Mouse (Mus musculus): ENCODE data around the gene Cerk. TPM values are rescaled to one million over a fixed set of nuclear protein-coding genes. Genes with fewer than 3 reads are reported as not detected.

Cerk gene
- polyA plus RNA-seq, 1 experiment from 2014 or later, result 23.5 TPM

- Histone ChIP-seq H3K4me3 (no peak overlapping the region), H3K27ac (replicated peaks) (no peak overlapping the region), H3K9me3 (no peaks in the 10 kb centered on the region), H3K36me3 (peaks cover 22% of the 10 kb centered on the region; the same call in 1 of the 2 replicates), H3K27me3 (no peaks in the 10 kb centered on the region), H3K9ac (replicated peaks) (no peak overlapping the region), H3K4me1 (peaks cover 42% of the 10 kb centered on the region), H3K4me2 (replicated peaks) (no peak overlapping the region)
- 84% methylated on average over 5 of the region's 5 CpGs for WGBS
- ATAC-seq (replicated peaks), result no peak
These were observed 69.5 kb downstream of the Cerk start for GRCm38 (mm10) chr15:86116421-86116820.

DNA sequence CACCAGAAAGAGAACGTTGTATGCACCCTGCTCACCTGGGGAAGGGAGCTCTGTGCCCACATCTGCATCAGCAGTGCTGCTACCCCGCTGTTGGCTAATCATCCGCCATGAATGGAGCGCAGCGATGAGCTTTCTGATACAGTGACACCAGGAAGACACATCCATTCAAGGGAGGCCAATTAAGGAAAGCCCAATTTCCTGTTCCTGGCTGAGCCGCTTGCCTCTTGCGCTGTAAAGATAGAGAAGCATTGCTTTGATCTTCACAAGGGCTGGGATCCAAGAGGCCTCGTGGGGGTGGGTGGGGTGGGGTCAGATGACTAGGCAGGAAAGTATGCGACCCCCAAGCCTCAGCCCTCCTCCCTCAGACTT is 72.6 kb downstream of the Cerk start:
- H3K4me3 ChIP-seq, result no peak overlapping the region
- H3K27me3 ChIP-seq, result no peaks in the 10 kb centered on the region
- H3K4me1 ChIP-seq, result peaks cover 65% of the 10 kb centered on the region
- H3K9ac ChIP-seq (replicated peaks), result no peak overlapping the region
- H3K9me3 ChIP-seq, result no peaks in the 10 kb centered on the region
- no peak for ATAC-seq (replicated peaks)
- peak overlapping the region; percentile 74 for H3K27ac ChIP-seq (replicated peaks)
- no peaks in the 10 kb centered on the region for H3K36me3 ChIP-seq
- no peak overlapping the region for H3K4me2 ChIP-seq (replicated peaks)
- WGBS, result 4% methylated on average over 9 of the region's 9 CpGs

DNA sequence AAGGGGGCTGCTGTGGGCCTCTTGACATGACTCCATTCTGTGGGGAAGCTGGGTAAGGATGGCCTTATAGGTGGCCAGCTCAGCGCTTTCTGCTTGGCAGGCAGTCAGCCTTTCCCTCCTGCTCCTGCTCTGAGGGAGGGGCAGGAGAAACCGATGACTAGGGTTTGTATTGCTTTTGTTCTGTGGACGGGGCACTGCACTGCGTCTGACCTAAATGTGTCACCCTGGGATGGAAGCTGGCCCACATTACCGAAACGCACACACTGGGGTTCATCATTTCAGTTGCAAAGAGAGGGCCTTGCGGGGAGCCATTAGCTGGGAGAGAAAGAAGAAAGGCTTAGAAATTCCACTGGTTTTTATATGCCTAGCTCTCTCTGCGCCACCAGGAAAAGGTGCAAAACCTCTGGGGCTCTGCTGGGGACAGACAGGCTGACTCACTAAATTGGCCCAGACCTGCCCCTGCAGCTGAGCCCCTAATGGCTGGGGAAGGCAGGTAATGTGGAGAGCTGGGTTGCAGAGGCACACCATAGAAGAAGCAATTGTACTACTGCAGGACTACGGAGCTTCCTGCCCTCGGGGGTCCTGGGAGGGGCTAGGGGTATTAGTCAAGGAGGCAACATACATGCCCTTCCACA is 73.1 kb downstream of the Cerk start:
- no peak overlapping the region for H3K4me3 ChIP-seq
- 3% methylated on average over 10 of the region's 10 CpGs for WGBS
- H3K4me2 ChIP-seq (replicated peaks), result no peak overlapping the region
- H3K9me3 ChIP-seq, result no peaks in the 10 kb centered on the region
- H3K27me3 ChIP-seq, result no peaks in the 10 kb centered on the region
- H3K36me3 ChIP-seq, result no peaks in the 10 kb centered on the region
- no peak overlapping the region for H3K9ac ChIP-seq (replicated peaks)
- H3K4me1 ChIP-seq, result peaks cover 63% of the 10 kb centered on the region
- peak; percentile 53 for ATAC-seq (replicated peaks)
- peak overlapping the region; percentile 74 for H3K27ac ChIP-seq (replicated peaks)

GRCm38 (mm10) chr15:86110361-86111103 is 75.4 kb downstream of the Cerk start:
- Histone ChIP-seq H3K9me3 (no peaks in the 10 kb centered on the region), H3K27ac (replicated peaks) (peak overlapping the region; percentile 58; the same call in 1 of the 2 replicates), H3K9ac (replicated peaks) (no peak overlapping the region), H3K4me3 (no peak overlapping the region), H3K36me3 (no peaks in the 10 kb centered on the region), H3K27me3 (no peaks in the 10 kb centered on the region), H3K4me1 (peaks cover 51% of the 10 kb centered on the region), H3K4me2 (replicated peaks) (no peak overlapping the region)
- WGBS, result 68% methylated on average over 10 of the region's 10 CpGs
- ATAC-seq (replicated peaks), result no peak

DNA sequence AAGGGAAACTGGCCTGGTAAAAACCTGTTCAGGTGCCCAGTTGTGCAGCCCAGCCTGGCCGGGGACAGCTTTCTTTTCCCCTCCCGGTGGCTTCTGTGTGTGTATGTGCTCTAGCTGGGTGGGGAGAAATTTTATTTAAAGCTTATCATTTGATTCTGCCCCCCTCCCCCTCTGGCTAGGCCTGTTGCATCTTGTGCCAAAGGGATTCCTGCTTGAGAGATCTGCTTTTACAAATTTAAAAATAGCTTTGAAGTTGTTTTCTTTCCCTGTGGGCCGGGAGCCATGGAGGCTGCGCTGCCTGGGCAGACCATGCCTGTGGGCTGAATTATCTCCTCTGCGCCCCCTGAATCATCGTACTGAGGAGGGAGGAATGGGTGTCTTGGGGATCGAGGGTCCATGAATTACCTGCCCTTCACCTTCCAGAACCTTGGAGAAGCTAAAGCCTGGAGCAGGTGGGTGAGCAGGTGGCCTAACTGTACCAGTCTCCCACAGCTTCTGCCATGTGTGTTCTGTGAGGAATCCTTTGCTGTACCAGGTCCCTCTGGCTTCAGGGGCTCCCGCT is 76.2 kb downstream of the Cerk start:
- H3K27me3 ChIP-seq, result no peaks in the 10 kb centered on the region
- WGBS, result 64% methylated on average over 8 of the region's 8 CpGs
- ATAC-seq (replicated peaks), result no peak
- H3K9me3 ChIP-seq, result no peaks in the 10 kb centered on the region
- H3K4me1 ChIP-seq, result peaks cover 51% of the 10 kb centered on the region
- no peak overlapping the region for H3K4me2 ChIP-seq (replicated peaks)
- peak overlapping the region; percentile 58 for H3K27ac ChIP-seq (replicated peaks)
- peaks cover 4% of the 10 kb centered on the region; the same call in 1 of the 2 replicates for H3K36me3 ChIP-seq
- no peak overlapping the region for H3K9ac ChIP-seq (replicated peaks)
- no peak overlapping the region for H3K4me3 ChIP-seq

- Histone ChIP-seq H3K9ac (replicated peaks) (no peak overlapping the region), H3K4me1 (peaks cover 51% of the 10 kb centered on the region), H3K27ac (replicated peaks) (peak overlapping the region; percentile 58; the same call in 1 of the 2 replicates), H3K9me3 (no peaks in the 10 kb centered on the region), H3K4me3 (no peak overlapping the region), H3K4me2 (replicated peaks) (no peak overlapping the region), H3K36me3 (peaks cover 4% of the 10 kb centered on the region; the same call in 1 of the 2 replicates), H3K27me3 (no peaks in the 10 kb centered on the region)
- 85% methylated on average over 7 of the region's 7 CpGs for WGBS
- no peak for ATAC-seq (replicated peaks)
These were observed 76.7 kb downstream of the Cerk start for GRCm38 (mm10) chr15:86109245-86109644.

DNA sequence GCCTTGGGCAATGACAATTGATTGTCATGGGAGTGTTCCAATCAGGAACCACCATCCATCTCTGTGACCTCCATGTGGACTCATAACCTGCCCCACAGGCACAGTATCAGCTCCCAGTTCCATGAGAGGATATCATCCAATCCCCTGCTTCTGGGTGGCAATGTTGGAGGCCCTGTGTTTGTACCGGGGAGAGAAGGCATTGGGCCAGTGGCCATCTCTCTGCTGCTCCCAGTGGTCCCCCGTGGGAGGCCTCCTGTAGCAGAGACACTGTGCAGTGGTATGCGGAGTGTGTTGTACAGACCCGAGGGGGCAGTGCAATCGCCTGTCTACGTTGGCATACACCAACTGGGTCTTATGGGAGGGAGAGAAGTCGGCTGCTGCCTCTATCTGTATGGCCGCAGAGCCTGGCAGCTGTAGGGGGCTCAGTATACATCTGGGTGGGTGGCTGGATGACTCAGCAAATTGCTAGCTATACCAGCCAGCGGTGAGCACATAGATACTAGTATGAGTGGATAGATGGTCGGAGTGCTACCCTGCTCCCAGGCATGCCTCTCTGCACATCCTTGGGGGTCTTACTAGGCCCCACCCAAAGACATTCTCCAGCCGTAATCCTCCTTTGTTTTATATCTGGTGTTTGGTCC is 78.0 kb downstream of the Cerk start:
- 82% methylated on average over 11 of the region's 11 CpGs for WGBS
- Histone ChIP-seq H3K36me3 (peaks cover 4% of the 10 kb centered on the region; the same call in 1 of the 2 replicates), H3K9me3 (no peaks in the 10 kb centered on the region), H3K9ac (replicated peaks) (no peak overlapping the region), H3K4me3 (no peak overlapping the region), H3K4me2 (replicated peaks) (no peak overlapping the region), H3K4me1 (peaks cover 40% of the 10 kb centered on the region), H3K27ac (replicated peaks) (no peak overlapping the region), H3K27me3 (no peaks in the 10 kb centered on the region)
- ATAC-seq (replicated peaks), result no peak

GRCm38 (mm10) chr15:86105751-86106150 is 80.2 kb downstream of the Cerk start:
- H3K27me3 ChIP-seq, result no peaks in the 10 kb centered on the region
- no peaks in the 10 kb centered on the region for H3K9me3 ChIP-seq
- H3K4me1 ChIP-seq, result peaks cover 23% of the 10 kb centered on the region
- H3K27ac ChIP-seq (replicated peaks), result no peak overlapping the region
- H3K9ac ChIP-seq (replicated peaks), result no peak overlapping the region
- WGBS, result 60% methylated on average over 6 of the region's 6 CpGs
- H3K4me2 ChIP-seq (replicated peaks), result no peak overlapping the region
- H3K4me3 ChIP-seq, result no peak overlapping the region
- ATAC-seq (replicated peaks), result no peak
- H3K36me3 ChIP-seq, result peaks cover 18% of the 10 kb centered on the region; the same call in 1 of the 2 replicates

DNA sequence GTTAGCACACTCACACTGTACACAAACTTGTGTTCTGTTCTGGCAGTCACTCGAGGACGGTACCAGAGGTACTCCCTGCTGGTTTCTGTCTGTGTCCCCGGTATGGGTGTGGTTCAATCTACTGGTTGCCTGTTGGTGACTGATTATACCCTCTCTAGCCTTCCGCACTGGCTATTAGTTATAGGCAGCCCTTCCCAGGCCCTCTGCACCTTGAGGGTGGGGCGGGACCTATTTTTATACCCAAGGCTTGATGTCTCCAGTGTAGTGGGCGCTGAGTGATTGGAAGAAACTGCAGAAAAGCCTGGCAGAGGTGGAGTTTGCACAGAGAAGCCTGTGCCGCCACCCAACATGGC is 80.6 kb downstream of the Cerk start:
- ATAC-seq (replicated peaks), result no peak
- Histone ChIP-seq H3K9me3 (no peaks in the 10 kb centered on the region), H3K27me3 (no peaks in the 10 kb centered on the region), H3K4me3 (no peak overlapping the region), H3K4me2 (replicated peaks) (no peak overlapping the region), H3K4me1 (peaks cover 19% of the 10 kb centered on the region), H3K27ac (replicated peaks) (no peak overlapping the region), H3K9ac (replicated peaks) (no peak overlapping the region), H3K36me3 (peaks cover 18% of the 10 kb centered on the region; the same call in 1 of the 2 replicates)
- WGBS, result 91% methylated on average over 7 of the region's 7 CpGs

- H3K36me3 ChIP-seq, result peaks cover 18% of the 10 kb centered on the region; the same call in 1 of the 2 replicates
- WGBS, result 93% methylated on average over 19 of the region's 19 CpGs
- H3K4me3 ChIP-seq, result no peak overlapping the region
- H3K4me1 ChIP-seq, result peaks cover 12% of the 10 kb centered on the region
- no peak overlapping the region for H3K9ac ChIP-seq (replicated peaks)
- H3K9me3 ChIP-seq, result no peaks in the 10 kb centered on the region
- H3K27ac ChIP-seq (replicated peaks), result no peak overlapping the region
- H3K27me3 ChIP-seq, result no peaks in the 10 kb centered on the region
- H3K4me2 ChIP-seq (replicated peaks), result no peak overlapping the region
- no peak for ATAC-seq (replicated peaks)
These were observed 81.3 kb downstream of the Cerk start for GRCm38 (mm10) chr15:86104401-86105344.

- H3K36me3 ChIP-seq, result peaks cover 18% of the 10 kb centered on the region; the same call in 1 of the 2 replicates
- no peak for ATAC-seq (replicated peaks)
- no peaks in the 10 kb centered on the region for H3K9me3 ChIP-seq
- H3K27me3 ChIP-seq, result no peaks in the 10 kb centered on the region
- no peak overlapping the region for H3K9ac ChIP-seq (replicated peaks)
- no peak overlapping the region for H3K4me2 ChIP-seq (replicated peaks)
- H3K4me1 ChIP-seq, result no peaks in the 10 kb centered on the region
- no peak overlapping the region for H3K4me3 ChIP-seq
- no peak overlapping the region for H3K27ac ChIP-seq (replicated peaks)
- WGBS, result 94% methylated on average over 15 of the region's 15 CpGs
These were observed 83.6 kb downstream of the Cerk start for GRCm38 (mm10) chr15:86102308-86102707.
